Mouse (Mus musculus) left cerebral cortex, adult 11 months (tissue): Measurements from ENCODE around the gene Hrh3.

ENCODE experiments used
- DNase-seq: peaks from one replicate; pipeline ENCODE4 v3.0.0; 2022; ENCODE audit warnings: low spot score

Hrh3 gene

DNA sequence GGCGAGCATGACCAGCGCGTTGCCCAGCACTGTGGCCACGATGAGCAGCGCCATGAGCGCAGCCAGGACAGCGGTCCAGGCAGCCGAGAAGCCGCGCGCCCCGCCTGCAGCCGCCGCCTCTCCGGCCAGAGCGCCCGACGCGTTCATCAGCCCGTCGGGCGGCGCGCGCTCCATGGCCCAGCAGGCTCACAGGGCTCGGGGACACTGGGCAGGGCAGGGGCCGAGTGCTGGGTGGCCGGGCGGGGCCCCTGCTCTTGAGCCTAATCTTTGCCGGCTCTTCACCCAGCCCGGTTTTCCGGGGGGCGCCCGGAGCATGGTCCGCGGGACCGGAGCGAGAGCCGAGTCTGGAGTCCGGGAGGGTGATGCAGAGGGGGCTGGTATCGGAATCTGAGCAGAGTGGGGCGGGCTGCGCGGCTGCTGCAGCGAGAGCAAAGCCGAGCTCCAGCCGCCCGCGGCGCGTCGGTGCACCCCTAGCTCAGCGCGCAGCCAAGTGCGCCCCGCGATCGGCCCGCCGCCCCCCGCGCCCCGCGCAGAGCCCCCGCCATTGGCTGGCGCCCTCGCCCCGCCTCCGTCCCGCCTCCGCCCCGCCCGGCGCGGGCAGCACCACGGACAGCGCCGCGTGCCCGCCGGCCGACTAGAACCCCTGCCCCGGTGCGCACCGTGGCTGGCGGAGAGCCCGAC is at the start of gene Hrh3:
Hrh3 (minus strand) TSS at position 511 of the 681 bp plus-strand sequence.
- no peak for DNase-seq

DNA sequence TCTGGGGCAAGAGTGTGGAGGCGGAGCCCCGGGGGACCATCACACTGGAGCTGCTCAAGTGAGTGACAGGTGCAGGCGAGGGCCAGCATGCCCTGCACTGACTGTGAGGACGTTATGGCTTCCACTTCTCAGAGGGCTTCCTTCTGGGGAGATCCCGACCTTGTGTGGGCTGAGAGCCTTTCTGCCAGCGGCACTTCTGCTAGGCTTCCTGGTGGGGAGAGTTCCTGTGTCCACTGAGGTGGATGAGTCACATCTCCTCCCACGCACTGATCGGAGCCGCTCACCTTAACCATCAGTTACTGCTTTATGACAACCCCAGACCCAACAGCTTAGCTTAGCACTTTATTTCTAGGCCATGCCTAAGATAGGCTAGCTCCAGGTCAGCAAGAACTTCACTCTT is 44.3 kb upstream of the Hrh3 start:
- DNase-seq = no peak

DNA sequence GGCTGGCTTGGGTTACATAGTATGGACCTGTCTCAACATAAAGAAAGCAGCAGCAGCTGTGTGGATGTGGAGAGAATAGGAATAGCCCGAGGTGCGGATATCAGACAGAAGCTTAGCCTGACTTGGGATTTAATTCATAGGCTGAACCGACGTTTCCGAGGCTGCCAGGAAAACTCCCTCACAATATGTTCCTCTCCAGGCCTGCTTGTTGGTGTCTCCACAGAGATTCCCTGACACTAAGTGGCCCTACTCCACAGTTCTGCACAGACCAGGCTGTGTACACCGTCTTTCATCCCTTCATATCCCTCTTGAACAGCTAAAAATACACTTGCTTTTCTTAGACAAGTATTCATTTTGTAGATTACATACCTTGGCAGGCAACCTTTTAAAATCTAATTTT is 43.1 kb upstream of the Hrh3 start:
- DNase-seq = no peak

DNA sequence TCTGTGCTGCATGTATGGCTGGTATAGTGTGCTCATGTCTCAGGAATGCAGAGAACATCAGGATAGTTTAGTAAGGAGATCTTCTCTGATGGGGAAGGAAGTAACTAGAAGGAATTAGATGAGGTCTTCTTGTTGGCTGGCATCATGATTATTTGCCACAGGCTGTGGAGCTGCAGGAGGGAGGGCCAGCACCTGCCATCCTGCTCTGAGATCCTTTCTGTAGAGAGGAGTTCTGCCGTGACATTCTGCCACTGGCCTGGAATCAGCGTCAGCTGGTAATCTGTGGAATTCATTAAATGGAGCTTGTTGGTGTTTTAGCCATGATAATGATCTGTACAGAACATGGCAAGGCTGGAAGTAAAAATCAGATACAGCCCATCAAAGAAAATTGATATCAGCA is 41.8 kb upstream of the Hrh3 start:
- no peak for DNase-seq

DNA sequence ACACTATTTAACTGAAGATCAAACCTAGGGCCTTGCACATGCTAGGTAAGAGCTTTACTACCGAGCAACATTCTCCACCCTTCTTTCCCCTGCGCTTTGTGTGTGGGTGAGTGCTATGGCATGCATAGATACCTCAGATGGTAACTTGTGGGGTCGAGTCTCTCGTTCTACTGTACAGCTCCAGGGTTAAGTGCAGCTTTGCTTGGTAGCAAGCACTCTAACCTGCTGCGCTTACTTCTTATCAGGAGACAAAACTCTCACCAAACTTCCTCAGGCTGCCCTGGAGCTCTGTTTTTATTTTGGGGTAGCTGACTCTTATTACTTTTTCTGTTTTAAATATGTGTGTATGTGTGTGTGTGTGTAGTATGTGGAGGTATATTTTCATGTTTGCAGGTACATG is 31.1 kb upstream of the Hrh3 start:
- DNase-seq = no peak

DNA sequence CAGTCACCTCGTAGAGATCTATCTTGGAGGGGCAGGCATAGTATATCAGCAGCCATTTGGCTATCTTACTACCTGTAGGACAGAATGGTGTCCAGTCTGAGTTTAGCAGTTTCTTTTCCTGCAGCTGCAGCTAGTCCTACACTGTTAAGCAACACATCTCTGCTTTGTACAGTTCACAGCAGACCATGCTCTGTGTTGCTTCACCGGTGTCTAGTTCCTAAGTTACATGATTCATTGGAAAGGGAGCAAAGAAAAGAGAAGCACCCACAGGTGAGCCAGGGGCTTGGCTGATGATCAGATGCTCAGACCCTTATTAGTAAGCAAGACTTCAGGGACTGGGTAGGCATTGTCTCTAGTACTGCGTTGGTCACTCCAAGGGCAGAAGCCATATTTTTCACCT is 29.6 kb upstream of the Hrh3 start:
- DNase-seq = no peak

DNA sequence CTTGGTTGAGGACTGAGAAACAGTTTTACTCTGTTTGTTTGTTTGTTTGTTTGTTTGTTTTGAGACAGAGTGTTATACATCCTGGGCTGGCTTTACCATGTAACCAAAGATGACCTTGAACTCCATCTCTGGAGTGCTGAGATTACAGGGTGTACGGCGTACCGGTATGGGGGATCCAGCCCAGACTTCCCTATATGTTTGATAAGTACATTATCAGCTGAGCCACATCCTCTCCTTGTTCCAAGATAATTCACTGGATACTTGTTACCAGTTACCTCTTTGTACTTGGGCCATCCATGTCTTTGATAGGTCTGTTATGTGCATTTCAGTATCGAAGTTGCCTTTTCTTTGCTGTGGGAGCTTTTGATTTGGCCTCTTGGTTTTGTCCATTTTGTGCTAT is 28.9 kb upstream of the Hrh3 start:
- DNase-seq = no peak

DNA sequence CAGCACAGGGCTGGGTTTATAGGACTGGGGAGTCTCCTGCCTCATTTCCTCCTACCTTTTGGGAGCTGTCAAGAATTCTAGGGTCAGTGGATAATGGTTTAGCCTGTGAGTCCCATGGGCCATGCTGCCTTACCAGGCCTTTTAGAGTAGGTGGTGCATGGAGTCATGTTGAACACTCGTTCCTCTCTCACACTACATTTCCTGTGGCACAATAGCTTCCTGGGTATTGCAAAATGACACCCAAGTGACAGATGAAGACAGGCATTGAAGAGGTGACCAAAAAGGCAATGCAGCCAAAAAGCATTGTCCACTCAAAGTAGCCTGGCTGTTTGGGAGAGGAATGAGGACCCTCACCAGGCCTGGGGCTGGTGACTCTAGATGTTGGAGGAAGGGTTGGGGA is 23.4 kb upstream of the Hrh3 start:
- no peak for DNase-seq

DNA sequence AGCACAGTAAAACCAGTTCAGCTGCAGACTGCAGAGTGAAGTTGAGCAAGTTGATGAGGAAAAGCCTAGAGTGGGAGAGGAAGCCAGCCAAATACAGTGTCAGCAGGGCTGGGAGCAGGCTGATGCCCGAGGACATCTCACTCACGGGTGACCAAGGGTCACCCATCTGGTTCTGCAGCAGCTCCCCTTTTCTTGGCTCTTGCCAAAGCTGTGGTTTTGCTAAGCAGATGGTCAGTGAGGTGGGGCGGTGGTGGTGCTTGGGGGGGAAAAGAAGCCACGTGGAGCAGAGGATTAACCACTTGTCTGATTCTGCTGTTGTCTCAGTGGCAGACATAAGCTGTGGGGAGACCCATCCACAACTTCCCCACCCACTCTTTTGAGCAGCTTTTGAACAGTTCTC is 21.9 kb upstream of the Hrh3 start:
- no peak for DNase-seq

DNA sequence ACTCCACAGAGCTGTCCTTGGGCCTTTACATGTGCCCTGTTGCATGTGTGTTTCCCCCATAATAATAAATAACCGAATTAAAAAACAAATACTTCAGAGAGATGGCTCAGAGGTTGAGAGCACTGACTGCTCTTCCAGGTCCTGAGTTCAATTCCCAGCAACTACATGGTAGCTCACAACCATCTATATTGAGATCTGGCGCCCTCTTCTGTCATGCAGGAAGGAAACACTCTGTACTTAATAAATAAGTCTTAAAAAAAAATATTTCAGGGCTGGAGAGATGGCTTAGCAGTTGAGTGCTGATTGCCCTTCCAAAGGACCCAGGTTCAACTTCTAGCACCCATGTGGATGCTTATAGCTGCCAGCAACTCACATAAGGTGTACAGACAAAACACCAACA is 19.9 kb upstream of the Hrh3 start:
- DNase-seq = no peak

DNA sequence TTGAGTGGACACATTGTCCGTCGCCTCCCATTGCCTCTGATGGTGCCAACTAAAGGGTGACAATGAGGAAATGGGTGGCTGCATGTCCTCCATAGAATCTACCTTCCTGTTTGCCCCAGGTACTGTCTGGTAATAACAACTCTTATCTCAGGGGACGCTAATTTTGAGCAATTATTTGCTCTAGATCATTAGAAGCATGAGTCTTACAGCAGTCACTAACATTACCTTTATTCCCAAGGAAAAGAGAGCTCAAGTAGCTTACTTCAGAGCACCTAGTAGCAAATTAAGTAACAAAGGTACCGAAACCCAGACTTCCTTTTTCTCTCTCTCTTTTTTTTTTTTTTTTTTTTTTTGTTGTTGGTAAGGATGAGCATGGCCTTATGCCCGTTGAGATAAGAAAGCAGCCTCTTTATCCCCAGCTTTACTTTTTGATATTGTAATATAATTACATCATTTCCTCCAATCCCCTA is 16.0 kb upstream of the Hrh3 start:
- no peak for DNase-seq

DNA sequence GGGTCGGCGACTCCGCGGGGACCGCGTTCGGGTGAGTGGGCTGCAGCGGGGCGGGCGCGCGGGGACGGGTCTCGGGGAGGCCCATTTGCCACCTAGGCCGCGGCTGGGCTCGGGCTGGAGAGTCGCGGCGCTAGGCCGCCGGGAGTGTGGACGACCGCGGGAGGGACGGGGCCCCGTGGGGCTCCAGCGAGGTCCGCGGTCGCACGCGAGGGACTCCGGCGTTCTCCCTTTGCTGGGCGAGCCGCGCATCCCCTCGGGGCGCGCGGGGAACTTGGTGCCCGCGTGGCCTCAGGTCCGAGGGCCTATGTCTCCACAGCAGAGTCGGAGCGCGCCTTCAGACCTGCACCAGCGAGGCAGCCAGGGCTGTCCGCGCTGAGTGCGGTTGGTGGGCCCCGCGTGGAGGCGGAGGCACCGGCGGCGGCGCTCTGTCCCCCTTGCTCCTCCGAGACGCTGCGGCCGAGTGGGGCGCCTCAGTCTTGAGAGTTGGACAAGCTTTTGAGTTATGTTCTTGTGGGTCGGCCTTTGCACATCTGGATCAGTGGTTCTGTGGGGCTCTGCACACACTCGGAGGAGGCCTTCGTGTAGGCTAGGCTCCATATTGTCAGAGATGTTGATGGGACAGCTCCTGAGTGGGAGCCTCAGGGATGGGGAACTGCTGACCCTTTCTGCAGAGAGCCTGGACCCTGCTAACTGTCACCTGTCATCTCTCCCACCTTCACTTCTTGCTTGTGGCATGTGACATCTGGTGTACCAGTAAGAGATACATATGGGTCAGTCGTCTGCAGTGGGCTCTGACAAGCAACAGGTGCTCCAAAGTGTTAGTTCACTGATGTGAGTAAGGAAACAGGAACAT is 15.4 kb upstream of the Hrh3 start:
- DNase-seq = no peak

DNA sequence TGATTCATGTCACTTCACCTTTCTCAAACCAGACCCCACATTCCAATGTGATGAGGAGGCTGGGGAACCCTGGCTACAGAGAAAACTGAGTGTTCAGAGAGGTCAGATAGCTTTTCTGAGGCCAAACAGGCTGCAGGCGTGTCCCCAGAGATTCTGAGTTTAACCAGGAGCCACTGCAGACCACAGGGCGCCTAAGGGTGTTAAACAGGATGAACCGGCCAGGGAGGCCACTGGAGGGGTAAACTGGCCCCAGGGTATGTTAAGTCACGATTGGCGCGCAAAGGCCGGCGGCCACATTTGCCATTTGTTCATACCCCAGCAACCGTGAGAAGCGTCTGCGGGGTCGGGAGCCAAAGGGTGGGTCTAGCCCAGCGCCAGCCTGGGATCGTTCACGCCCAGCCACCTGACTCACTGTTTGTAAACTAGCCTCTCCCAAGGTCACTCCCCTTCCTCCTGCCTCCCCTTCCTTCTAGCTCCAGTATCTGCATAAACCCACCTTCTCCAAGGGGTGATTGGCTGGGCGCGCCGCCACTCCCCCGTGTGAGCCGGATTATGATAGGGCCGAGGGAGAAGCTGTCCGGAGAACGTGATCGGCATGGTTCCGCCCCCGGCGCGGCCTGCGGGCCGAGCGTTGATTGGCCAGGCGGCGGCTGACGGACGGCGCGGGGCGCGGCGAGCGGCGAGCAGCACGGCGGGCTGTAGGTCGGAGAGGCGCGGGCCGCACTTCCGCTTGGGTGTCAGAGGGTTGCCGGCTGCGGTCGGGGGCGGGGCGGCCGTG is 14.6 kb upstream of the Hrh3 start, which contains the start of gene Osbpl2:
Osbpl2 (plus strand) TSS at position 646 of the 778 bp plus-strand sequence.
- DNase-seq = peak; percentile 98

DNA sequence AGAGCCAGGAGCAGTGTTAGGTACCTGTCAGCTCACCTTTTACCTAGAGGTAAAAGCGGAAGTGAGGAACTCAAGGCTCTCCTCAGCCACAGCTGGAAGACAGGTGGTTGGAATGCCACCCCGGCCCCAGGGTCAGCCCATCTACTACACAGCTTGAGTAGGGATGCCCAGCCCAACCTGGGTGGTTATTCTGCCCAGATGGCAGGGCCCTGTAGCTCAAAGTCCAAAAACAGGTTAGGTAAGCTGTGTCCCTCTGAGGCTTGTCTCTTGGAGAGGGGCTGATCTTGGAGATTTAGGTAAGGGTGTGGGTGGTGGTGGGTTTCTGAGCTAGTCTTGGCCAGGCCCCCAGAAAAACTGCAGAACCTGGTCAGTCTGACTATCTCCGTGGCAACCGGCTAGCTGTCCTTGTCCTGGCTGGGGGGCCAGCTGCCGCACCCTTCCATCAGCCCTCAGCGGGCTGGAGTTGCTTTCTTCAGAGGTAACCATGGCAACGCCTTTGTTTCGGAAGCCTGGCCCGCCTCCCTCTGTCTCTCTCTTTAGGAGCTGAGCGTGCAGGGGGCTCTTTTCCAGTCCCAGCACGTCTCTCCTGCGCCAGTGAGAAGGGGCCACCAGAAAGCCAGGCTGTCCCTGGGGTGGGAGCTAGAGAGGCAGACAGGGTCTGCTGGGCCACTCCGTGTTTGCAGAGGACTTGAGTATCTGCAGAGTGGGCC is 13.4 kb upstream of the Hrh3 start:
- no peak for DNase-seq

DNA sequence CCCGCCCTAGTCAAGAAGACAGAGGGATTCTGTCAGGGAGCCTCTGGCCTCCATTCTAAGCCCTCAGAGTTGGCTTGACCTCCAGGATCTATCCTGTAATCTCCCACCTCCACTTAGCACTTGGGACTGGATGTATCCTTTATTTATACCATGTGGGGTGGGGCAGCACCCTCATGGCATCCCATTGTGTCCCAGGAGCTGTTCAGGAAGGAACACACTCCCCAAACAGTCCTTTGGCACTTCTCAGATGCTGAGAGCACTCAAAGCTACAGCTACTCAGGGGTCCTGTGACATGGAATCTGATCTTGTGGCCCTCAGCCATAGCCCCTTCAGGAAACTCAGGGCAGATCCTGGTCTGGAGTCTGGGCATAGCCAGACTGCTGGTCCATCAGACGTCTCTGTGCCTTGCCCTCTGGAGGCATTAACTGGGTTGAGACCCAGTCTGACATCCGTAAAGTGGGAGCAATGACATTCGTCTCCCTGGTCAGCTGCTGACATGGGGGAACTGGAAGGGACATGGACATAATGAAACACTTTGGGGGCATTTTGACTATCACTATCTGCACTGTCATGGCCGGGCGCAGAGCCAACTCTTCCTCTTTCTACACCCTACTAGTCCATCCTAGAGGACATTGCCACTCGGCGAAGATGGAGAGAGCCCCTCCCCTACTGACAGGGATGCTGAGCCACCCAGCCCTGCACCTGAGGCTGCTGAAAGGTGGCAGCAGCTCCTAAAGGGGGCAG is 12.6 kb upstream of the Hrh3 start:
- no peak for DNase-seq

DNA sequence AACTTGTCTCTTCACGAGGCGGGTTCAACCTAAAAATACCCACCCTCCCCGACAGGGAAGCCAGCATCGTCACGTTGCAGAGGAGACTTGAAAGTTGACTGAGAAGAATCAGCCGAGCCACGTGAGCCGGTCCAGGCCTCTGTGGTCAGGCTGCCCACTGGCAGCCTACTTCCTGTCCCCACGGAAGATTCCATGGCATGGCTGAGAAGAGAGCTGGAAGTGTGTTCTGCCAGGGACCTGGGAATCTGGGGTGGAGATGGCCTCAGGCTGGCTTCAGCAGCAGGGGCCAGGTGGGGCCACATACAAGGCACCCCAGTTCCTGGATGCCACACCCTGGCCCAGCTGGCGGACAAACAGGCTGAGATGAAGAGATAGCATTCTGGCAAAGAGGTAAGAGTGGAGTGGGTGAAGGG is 11.8 kb upstream of the Hrh3 start:
- DNase-seq = no peak

DNA sequence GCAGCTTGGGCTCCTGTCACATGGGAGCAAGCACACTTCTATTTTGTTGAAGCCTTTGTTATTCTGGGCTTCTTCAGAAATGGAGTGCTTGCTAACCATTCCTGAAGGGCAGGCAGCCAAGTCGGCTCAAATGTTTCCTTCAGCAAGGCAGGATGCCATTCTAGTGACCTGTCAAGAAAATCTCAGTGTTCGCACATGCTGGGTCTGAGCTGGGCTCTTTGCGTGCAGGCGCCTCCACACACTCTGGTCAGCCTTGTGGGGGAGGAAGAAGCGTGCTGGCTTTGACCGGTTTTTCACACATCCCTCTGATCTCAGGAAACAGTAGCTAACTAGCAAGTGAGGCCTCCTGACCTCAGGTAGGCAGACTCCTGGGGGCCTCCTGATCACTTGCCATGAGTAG is 11.0 kb upstream of the Hrh3 start:
- DNase-seq = no peak

DNA sequence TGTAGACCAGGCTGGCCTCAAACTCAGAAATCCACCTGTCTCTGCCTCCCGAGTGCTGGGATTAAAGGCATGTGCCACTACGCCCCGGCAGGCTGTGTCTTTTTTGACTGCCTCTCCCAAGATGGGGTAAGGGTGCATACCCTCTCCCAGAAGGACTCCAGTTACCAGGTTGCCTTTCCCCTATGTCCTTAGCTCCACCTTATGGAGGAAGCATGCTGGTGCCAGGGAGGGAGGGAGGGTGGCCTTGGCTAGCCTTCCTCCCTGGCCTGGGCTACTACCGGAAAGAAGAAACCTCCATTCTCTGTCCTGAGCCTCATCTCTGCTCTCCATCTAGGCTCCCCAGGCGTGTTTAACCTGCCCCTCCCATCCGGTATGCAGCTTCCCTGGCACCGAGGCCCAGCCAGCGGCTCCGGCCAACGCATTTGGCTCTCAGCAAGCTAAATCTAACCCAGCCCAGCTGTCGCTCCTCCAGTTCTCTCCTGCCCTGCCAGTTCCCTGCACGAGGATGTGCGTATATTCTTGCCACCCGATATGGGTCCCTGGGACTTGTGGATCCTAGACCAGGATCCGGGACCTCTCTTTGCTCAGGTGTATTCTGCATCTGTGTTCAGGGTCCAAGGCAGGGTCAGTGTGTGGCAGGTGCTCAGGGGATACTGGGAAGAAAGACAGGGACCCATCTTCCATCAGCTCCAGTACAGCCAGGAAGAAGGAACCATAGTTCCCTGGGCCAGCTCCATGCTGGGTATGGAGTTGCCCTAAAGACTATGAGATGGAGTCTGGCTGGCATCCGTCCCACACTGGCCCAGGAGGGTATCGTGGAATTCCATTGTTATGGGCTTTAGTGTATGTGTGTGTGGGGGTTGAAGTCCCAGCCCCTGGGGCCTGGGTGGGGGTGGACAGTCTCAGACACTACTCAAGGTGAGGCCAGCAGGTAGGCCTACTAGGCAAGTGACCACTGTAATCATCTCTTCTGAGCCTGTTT is 9.9 kb upstream of the Hrh3 start:
- DNase-seq = no peak

DNA sequence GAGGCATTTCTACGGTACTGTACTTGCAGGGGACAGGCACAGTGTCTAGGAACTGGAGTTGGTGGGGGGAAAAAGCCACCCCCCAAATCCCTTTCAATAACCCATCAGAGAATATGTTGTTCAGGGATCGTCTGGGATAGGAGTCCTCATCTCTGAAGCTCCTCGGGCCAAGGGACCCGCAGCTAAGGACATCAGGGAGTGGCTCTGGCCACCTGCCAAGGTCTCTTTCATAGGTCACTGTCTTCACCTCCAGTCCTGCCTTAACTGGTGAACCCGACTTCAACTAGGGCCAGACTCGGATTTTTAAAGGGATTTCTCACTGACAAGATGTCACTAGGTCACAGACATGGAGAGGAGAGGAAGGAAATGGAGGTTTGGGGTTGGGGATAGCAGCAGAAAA is 4.0 kb upstream of the Hrh3 start:
- no peak for DNase-seq

DNA sequence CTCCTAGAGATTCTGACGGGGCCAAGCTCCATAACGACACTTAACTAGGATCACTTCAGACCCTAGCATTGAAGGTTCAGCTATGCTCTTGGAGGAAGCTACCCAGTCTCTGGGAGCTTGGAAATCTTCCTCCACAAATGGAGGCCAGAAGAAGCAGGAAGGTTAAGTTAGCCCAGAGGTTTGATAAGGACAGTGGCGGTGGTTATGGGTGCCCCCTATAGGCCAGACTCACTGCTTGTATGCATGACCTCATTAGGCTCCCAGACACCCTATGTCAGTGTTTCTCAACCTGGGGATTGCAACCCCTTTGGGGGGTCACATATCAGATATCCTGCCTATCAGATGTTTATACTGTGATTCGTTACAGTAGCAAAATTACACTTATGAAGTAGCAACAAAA is 2.8 kb upstream of the Hrh3 start:
- DNase-seq = no peak
